In genomic region chr7:45019031-45019571, GRCm38 (mm10) we compare ENCODE assay signal across 8 mouse cellular contexts. TPM values are rescaled to one million over a fixed set of nuclear protein-coding genes. Genes with fewer than 3 reads are reported as not detected.
A peak's percentile ranks its signal among the peaks of the same experiment; 100 is the strongest.
DNase-seq lines count a peak whose midpoint lies in the region; ATAC-seq lines count a peak whose summit lies in the region.

No protein-coding gene starts in this region.

- H3K27ac ChIP-seq in midbrain, embryonic 10.5 days (replicated peaks): no peak overlapping the region
- H3K27ac ChIP-seq in midbrain, embryonic 11.5 days (ENCODE audit: low read depth, low read length): no peak overlapping the region
- H3K27ac ChIP-seq in embryonic facial prominence, embryonic 12.5 days: no peak overlapping the region
- H3K27ac ChIP-seq in midbrain, embryonic 16.5 days (ENCODE audit: low read length): no peak overlapping the region

- no peaks in the 10 kb centered on the region for H3K9me3 ChIP-seq in midbrain, embryonic 10.5 days (replicated peaks)
- no peaks in the 10 kb centered on the region for H3K9me3 ChIP-seq in midbrain, embryonic 11.5 days (ENCODE audit: control insufficient read depth, low read length)
- no peaks in the 10 kb centered on the region for H3K9me3 ChIP-seq in embryonic facial prominence, embryonic 12.5 days
- no peaks in the 10 kb centered on the region for H3K9me3 ChIP-seq in midbrain, embryonic 16.5 days (replicated peaks; ENCODE audit: control insufficient read depth, low read length, poor library complexity, severe bottlenecking)

- 42% methylated on average over 8 of the region's 8 CpGs for WGBS in midbrain, embryonic 10.5 days
- WGBS in midbrain, embryonic 11.5 days: 44% methylated on average over 8 of the region's 8 CpGs
- WGBS in embryonic facial prominence, embryonic 12.5 days: 32% methylated on average over 8 of the region's 8 CpGs
- WGBS in midbrain, embryonic 16.5 days: 38% methylated on average over 8 of the region's 8 CpGs

- 0 out of 2 replicates have a peak, but pooled peaks cover 1% of the 10 kb centered on the region for H3K36me3 ChIP-seq in midbrain, embryonic 10.5 days
- no peaks in the 10 kb centered on the region for H3K36me3 ChIP-seq in midbrain, embryonic 11.5 days (ENCODE audit: control insufficient read depth, insufficient read depth, low read length)
- H3K36me3 ChIP-seq in embryonic facial prominence, embryonic 12.5 days: no peaks in the 10 kb centered on the region
- no peaks in the 10 kb centered on the region for H3K36me3 ChIP-seq in midbrain, embryonic 16.5 days (ENCODE audit: control insufficient read depth, insufficient read depth, low read length)

- H3K4me3 ChIP-seq in midbrain, embryonic 10.5 days: peak overlapping the region; percentile 72
- no peak overlapping the region for H3K4me3 ChIP-seq in midbrain, embryonic 11.5 days (ENCODE audit: low read depth, low read length)
- no peak overlapping the region for H3K4me3 ChIP-seq in embryonic facial prominence, embryonic 12.5 days
- H3K4me3 ChIP-seq in midbrain, embryonic 16.5 days (ENCODE audit: low read depth, low read length): no peak overlapping the region

- no peak for ATAC-seq in midbrain, embryonic 11.5 days (ENCODE audit: low FRiP score)
- ATAC-seq in embryonic facial prominence, embryonic 12.5 days (ENCODE audit: insufficient number of reproducible peaks, insufficient read depth, low FRiP score, low TSS enrichment): no peak
- no peak for ATAC-seq in midbrain, embryonic 16.5 days

- peaks cover 53% of the 10 kb centered on the region for H3K4me1 ChIP-seq in midbrain, embryonic 10.5 days
- H3K4me1 ChIP-seq in midbrain, embryonic 11.5 days (ENCODE audit: control insufficient read depth, insufficient read depth, low read length): peaks cover 15% of the 10 kb centered on the region
- peaks cover 22% of the 10 kb centered on the region for H3K4me1 ChIP-seq in embryonic facial prominence, embryonic 12.5 days
- H3K4me1 ChIP-seq in midbrain, embryonic 16.5 days (ENCODE audit: control insufficient read depth, insufficient read depth, low read length): peaks cover 21% of the 10 kb centered on the region

- no peak overlapping the region for H3K4me2 ChIP-seq in midbrain, embryonic 11.5 days
- H3K4me2 ChIP-seq in embryonic facial prominence, embryonic 12.5 days (replicated peaks): peak overlapping the region; percentile 71; the same call in 1 of the 2 replicates
- H3K4me2 ChIP-seq in midbrain, embryonic 16.5 days (ENCODE audit: low read length): peak overlapping the region; percentile 22

- no peak for DNase-seq in midbrain, embryonic 10.5 days (ENCODE audit: low spot score)
- DNase-seq in midbrain, embryonic 11.5 days (ENCODE audit: low spot score, missing footprints): no peak
- DNase-seq in heart, postnatal 25 days (ENCODE audit: low spot score): peak; percentile 83
- peak; percentile 59 to 72 for DNase-seq in kidney, postnatal 4 days
- DNase-seq in thymus, postnatal 14 days: no peak
- DNase-seq in cerebellum, adult 18-20 months: no peak

- no peak overlapping the region for H3K9ac ChIP-seq in midbrain, embryonic 11.5 days (ENCODE audit: low read length)
- 0 out of 2 replicates have a peak overlapping the region, but pooled peaks have one; percentile 15 for H3K9ac ChIP-seq in embryonic facial prominence, embryonic 12.5 days
- no peak overlapping the region for H3K9ac ChIP-seq in midbrain, embryonic 16.5 days (ENCODE audit: low read depth, low read length)

- intact Hi-C loops in heart, postnatal 25 days (cut with DNase I): no loop called here

- peaks cover 24% of the 10 kb centered on the region for H3K27me3 ChIP-seq in midbrain, embryonic 10.5 days (ENCODE audit: low read depth, poor library complexity, severe bottlenecking)
- no peaks in the 10 kb centered on the region for H3K27me3 ChIP-seq in midbrain, embryonic 11.5 days (ENCODE audit: control insufficient read depth, insufficient read depth, low read length)
- H3K27me3 ChIP-seq in embryonic facial prominence, embryonic 12.5 days: peaks cover 2% of the 10 kb centered on the region; the same call in 1 of the 2 replicates
- no peaks in the 10 kb centered on the region for H3K27me3 ChIP-seq in midbrain, embryonic 16.5 days (ENCODE audit: control insufficient read depth, insufficient read depth, low read depth, low read length)

RNA-seq across cellular contexts. Expression of gene Rras, which starts 1.3 kb away (rescaled TPM):
- polyA plus RNA-seq in midbrain, embryonic 10.5 days (2016; fragmentation: Nextera tagmentation; extraction: Ambion mirVana): 22.0 and 23.6 TPM in 2 replicates
- polyA plus RNA-seq in midbrain, embryonic 11.5 days (2014; fragmentation: Nextera tagmentation; extraction: Ambion mirVana): 18.6 and 22.2 TPM in 2 replicates
- 23.6 and 26.1 TPM in 2 replicates for polyA plus RNA-seq in embryonic facial prominence, embryonic 12.5 days (2016; fragmentation: Nextera tagmentation; extraction: Ambion mirVana)
- total RNA-seq in heart, postnatal 25 days (2021): 10 to 100 TPM; 48.9 to 56.6 TPM
- 12.2 and 12.4 TPM in 2 replicates for polyA plus RNA-seq in midbrain, embryonic 16.5 days (2015; fragmentation: Nextera tagmentation; extraction: Ambion mirVana)

RNA-seq across cellular contexts. Expression of gene Scaf1, which starts 2.9 kb away (rescaled TPM):
- 39.6 and 44.8 TPM in 2 replicates for polyA plus RNA-seq in midbrain, embryonic 10.5 days (2016; fragmentation: Nextera tagmentation; extraction: Ambion mirVana)
- polyA plus RNA-seq in midbrain, embryonic 11.5 days (2014; fragmentation: Nextera tagmentation; extraction: Ambion mirVana): 43.6 and 44.4 TPM in 2 replicates
- polyA plus RNA-seq in embryonic facial prominence, embryonic 12.5 days (2016; fragmentation: Nextera tagmentation; extraction: Ambion mirVana): 43.8 and 47.7 TPM in 2 replicates
- total RNA-seq in heart, postnatal 25 days (2021): 10 to 100 TPM; 45.5 to 49.7 TPM
- 42.4 and 47.8 TPM in 2 replicates for polyA plus RNA-seq in midbrain, embryonic 16.5 days (2015; fragmentation: Nextera tagmentation; extraction: Ambion mirVana)

RNA-seq across cellular contexts. Expression of gene Bcl2l12, which starts 20.6 kb away (rescaled TPM):
- 77.4 and 78.4 TPM in 2 replicates for polyA plus RNA-seq in midbrain, embryonic 10.5 days (2016; fragmentation: Nextera tagmentation; extraction: Ambion mirVana)
- polyA plus RNA-seq in midbrain, embryonic 11.5 days (2014; fragmentation: Nextera tagmentation; extraction: Ambion mirVana): 56.0 and 62.2 TPM in 2 replicates
- polyA plus RNA-seq in embryonic facial prominence, embryonic 12.5 days (2016; fragmentation: Nextera tagmentation; extraction: Ambion mirVana): 79.9 and 83.5 TPM in 2 replicates
- 10 to 100 TPM; 10.2 to 11.2 TPM for total RNA-seq in heart, postnatal 25 days (2021)
- polyA plus RNA-seq in midbrain, embryonic 16.5 days (2015; fragmentation: Nextera tagmentation; extraction: Ambion mirVana): 7.0 and 8.3 TPM in 2 replicates

RNA-seq across cellular contexts. Expression of gene Irf3, which starts 21.7 kb away (rescaled TPM):
- 69.5 and 71.2 TPM in 2 replicates for polyA plus RNA-seq in midbrain, embryonic 10.5 days (2016; fragmentation: Nextera tagmentation; extraction: Ambion mirVana)
- polyA plus RNA-seq in midbrain, embryonic 11.5 days (2014; fragmentation: Nextera tagmentation; extraction: Ambion mirVana): 55.6 and 65.9 TPM in 2 replicates
- 93.3 and 95.7 TPM in 2 replicates for polyA plus RNA-seq in embryonic facial prominence, embryonic 12.5 days (2016; fragmentation: Nextera tagmentation; extraction: Ambion mirVana)
- total RNA-seq in heart, postnatal 25 days (2021): 10 to 100 TPM; 28.3 to 30.9 TPM
- 52.3 and 53.6 TPM in 2 replicates for polyA plus RNA-seq in midbrain, embryonic 16.5 days (2015; fragmentation: Nextera tagmentation; extraction: Ambion mirVana)

RNA-seq across cellular contexts. Expression of gene Prmt1, which starts 32.7 kb away (rescaled TPM):
- polyA plus RNA-seq in midbrain, embryonic 10.5 days (2016; fragmentation: Nextera tagmentation; extraction: Ambion mirVana): 908 and 945 TPM in 2 replicates
- polyA plus RNA-seq in midbrain, embryonic 11.5 days (2014; fragmentation: Nextera tagmentation; extraction: Ambion mirVana): 276 and 281 TPM in 2 replicates
- 660 and 677 TPM in 2 replicates for polyA plus RNA-seq in embryonic facial prominence, embryonic 12.5 days (2016; fragmentation: Nextera tagmentation; extraction: Ambion mirVana)
- 100 to 1,000 TPM; 105 to 111 TPM for total RNA-seq in heart, postnatal 25 days (2021)
- 671 and 697 TPM in 2 replicates for polyA plus RNA-seq in midbrain, embryonic 16.5 days (2015; fragmentation: Nextera tagmentation; extraction: Ambion mirVana)

Comparison
In these comparisons a context has a peak if more than half of its experiments do, and no peak if none do; other contexts are left out.
1. DNase-seq: peak in heart, postnatal 25 days (single experiment) and kidney, postnatal 4 days (2 of 2); none in midbrain, embryonic 10.5 days (single experiment), midbrain, embryonic 11.5 days (single experiment), thymus, postnatal 14 days (single experiment) and cerebellum, adult 18-20 months (0 of 2).